Mouse (Mus musculus): ENCODE data around the gene Camk1.

DNA sequence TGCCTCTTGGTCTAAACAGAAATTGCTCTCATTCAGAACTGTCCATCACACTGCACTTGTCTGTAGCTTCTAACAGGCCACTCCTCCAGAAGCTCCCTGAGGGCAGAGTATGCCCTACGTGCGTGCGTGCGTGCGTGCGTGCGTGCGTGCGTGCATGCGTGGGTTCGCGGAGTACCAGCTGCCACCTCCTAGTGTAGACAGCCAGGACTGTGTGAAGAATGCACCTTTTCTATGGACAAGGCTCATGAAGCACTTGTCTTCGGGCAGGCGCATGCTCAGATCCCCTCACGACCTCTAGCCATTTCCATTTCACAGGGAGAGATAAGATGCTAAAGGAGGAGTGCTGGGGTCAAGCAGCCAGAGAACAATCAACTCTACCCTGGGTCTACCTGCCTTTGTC, 54.4 kb downstream of the Camk1 start:
- TF ChIP-seq CTCF (IDR thresholded peaks at IDR 0.05; ENCODE audit: low read depth, low read length) (no peak), POLR2A (IDR thresholded peaks at IDR 0.05; ENCODE audit: insufficient read depth, low read length) (no peak), EP300 (IDR thresholded peaks at IDR 0.05; ENCODE audit: insufficient read depth, low read depth, low read length) (no peak)
